Mouse (Mus musculus) MEL (cell line): ENCODE measurements around the gene Ugt1a1. TPM values are rescaled to one million over a fixed set of nuclear protein-coding genes. Genes with fewer than 3 reads are reported as not detected.
A peak's percentile ranks its signal among the peaks of the same experiment; 100 is the strongest.
"Not testable (repeated sequence)": the region's sequence is repeated elsewhere in the genome, so short reads cannot be mapped to it uniquely, and the experiment has no call there.

Experiments used
- DNase-seq: peaks from one replicate; pipeline ENCODE4 v3.0.0; 2011; ENCODE audit warnings: low read depth, low spot score
- H3K27ac ChIP-seq: 2 replicates; pipeline ENCODE4 v1.5.1; 2012; ENCODE audit warnings: low read depth, mild to moderate bottlenecking, control low read depth, low read length, moderate library complexity; ENCODE audit not compliant: control insufficient read depth
- H3K27me3 ChIP-seq, 2 experiments: fragments of 150-350 bp in 1 of 2; sonication (generic) in 1 of 2; 2 replicates each; pipeline ENCODE4 v1.6.1; 2012; ENCODE audit warnings: low read length in 2 of 2, mild to moderate bottlenecking in 2 of 2, improper control_type of control experiment in 1 of 2, moderate library complexity in 1 of 2; ENCODE audit not compliant: insufficient read depth in 2 of 2, control insufficient read depth in 1 of 2
- H3K36me3 ChIP-seq, 2 experiments: 2 replicates each; pipeline ENCODE4 v1.6.1; 2012 to 2014; ENCODE audit warnings: low read length in 2 of 2, improper control_type of control experiment in 1 of 2, inconsistent platforms in 1 of 2, mild to moderate bottlenecking in 1 of 2; ENCODE audit not compliant: insufficient read depth in 2 of 2, control insufficient read depth in 1 of 2
- H3K4me1 ChIP-seq, 2 experiments: fragments of 150-350 bp in 1 of 2; sonication (generic) in 1 of 2; 2 replicates each; pipeline ENCODE4 v1.6.1; 2012; ENCODE audit warnings: low read length in 2 of 2, improper control_type of control experiment in 1 of 2, mild to moderate bottlenecking in 1 of 2; ENCODE audit not compliant: insufficient read depth in 2 of 2, control insufficient read depth in 1 of 2
- H3K4me3 ChIP-seq, 2 experiments: fragments of 150-350 bp in 1 of 2; sonication (generic) in 1 of 2; 2 replicates each; pipeline ENCODE4 v1.5.1; 2012; ENCODE audit warnings: low read depth in 2 of 2, low read length in 2 of 2, mild to moderate bottlenecking in 2 of 2, moderate library complexity in 2 of 2, control low read depth in 1 of 2, improper control_type of control experiment in 1 of 2; ENCODE audit not compliant: control insufficient read depth in 1 of 2, insufficient read depth in 1 of 2
- H3K79me2 ChIP-seq: 2 replicates; pipeline ENCODE4 v1.6.1; 2012; ENCODE audit warnings: mild to moderate bottlenecking, low read length, moderate library complexity; ENCODE audit not compliant: control insufficient read depth, poor library complexity, insufficient read depth
- H3K9ac ChIP-seq: 2 replicates; pipeline ENCODE4 v1.6.1; 2012; ENCODE audit warnings: low read depth, mild to moderate bottlenecking, control low read depth, low read length, moderate library complexity; ENCODE audit not compliant: control insufficient read depth, poor library complexity, severe bottlenecking
- H3K9me3 ChIP-seq: fragments of 150-350 bp; sonication (generic); replicated peaks from 2 replicates; pipeline ENCODE4 v1.6.1; 2012; ENCODE audit warnings: mild to moderate bottlenecking, low read length, improper control_type of control experiment, moderate library complexity; ENCODE audit not compliant: insufficient read depth
- BHLHE40 ChIP-seq: IDR thresholded peaks from 2 replicates; pipeline ENCODE4 v1.6.1; 2012; ENCODE audit warnings: low read depth, mild to moderate bottlenecking, inconsistent platforms, low read length, improper control_type of control experiment, borderline replicate concordance
- CHD1 ChIP-seq: IDR thresholded peaks from 2 replicates; pipeline ENCODE4 v1.6.1; 2012; ENCODE audit warnings: low read depth, mild to moderate bottlenecking, inconsistent platforms, low read length, improper control_type of control experiment
- CTCF ChIP-seq, 3 experiments: IDR thresholded peaks in 2 of 3; conservative IDR thresholded peaks in 1 of 3; 2 replicates each; pipeline ENCODE4 v1.5.1; 2011 to 2012; ENCODE audit warnings: low read length in 3 of 3, low read depth in 2 of 3, mild to moderate bottlenecking in 2 of 3, improper control_type of control experiment in 1 of 3, inconsistent platforms in 1 of 3, mixed read lengths in 1 of 3, moderate library complexity in 1 of 3; ENCODE audit not compliant: control insufficient read depth in 1 of 3, insufficient read depth in 1 of 3, poor library complexity in 1 of 3, severe bottlenecking in 1 of 3
- ETS1 ChIP-seq: IDR thresholded peaks from 2 replicates; pipeline ENCODE4 v1.6.1; 2012; ENCODE audit warnings: low read depth, mild to moderate bottlenecking, inconsistent platforms, low read length, improper control_type of control experiment, moderate library complexity
- JUND ChIP-seq: IDR thresholded peaks from 2 replicates; pipeline ENCODE4 v1.6.1; 2011; ENCODE audit warnings: low read depth, mild to moderate bottlenecking, improper control_type of control experiment, low read length
- KAT2A ChIP-seq: conservative IDR thresholded peaks from 2 replicates; pipeline ENCODE4 v1.6.1; 2012; ENCODE audit warnings: low read depth, low read length, improper control_type of control experiment, inconsistent platforms
- MAZ ChIP-seq: IDR thresholded peaks from 2 replicates; pipeline ENCODE4 v1.6.1; 2012; ENCODE audit warnings: low read depth, mild to moderate bottlenecking, inconsistent platforms, low read length, improper control_type of control experiment
- MEF2A ChIP-seq: IDR thresholded peaks from 2 replicates; pipeline ENCODE4 v1.6.1; 2014; ENCODE audit warnings: low read depth, mild to moderate bottlenecking, inconsistent platforms, low read length, improper control_type of control experiment; ENCODE audit not compliant: poor library complexity, insufficient replicate concordance, severe bottlenecking; ENCODE audit errors: extremely low read depth
- MXI1 ChIP-seq: IDR thresholded peaks from 2 replicates; pipeline ENCODE4 v1.6.1; 2011; ENCODE audit warnings: mild to moderate bottlenecking, low read depth, low read length, improper control_type of control experiment
- MYB ChIP-seq: IDR thresholded peaks from 2 replicates; pipeline ENCODE4 v1.6.1; 2011; ENCODE audit warnings: mild to moderate bottlenecking, low read depth, low read length, improper control_type of control experiment
- NELFE ChIP-seq: IDR thresholded peaks from 2 replicates; pipeline ENCODE4 v1.6.1; 2011; ENCODE audit warnings: low read depth, low read length, improper control_type of control experiment
- NRF1 ChIP-seq: IDR thresholded peaks from 2 replicates; pipeline ENCODE4 v1.6.1; 2014; ENCODE audit warnings: low read depth, mild to moderate bottlenecking, inconsistent platforms, low read length, improper control_type of control experiment, moderate library complexity; ENCODE audit not compliant: poor library complexity, insufficient read depth, severe bottlenecking
- POLR2A ChIP-seq, 2 experiments: IDR thresholded peaks; 2 replicates each; pipeline ENCODE4 v1.6.1; 2011 to 2012; ENCODE audit warnings: low read length in 2 of 2, mild to moderate bottlenecking in 2 of 2, control low read depth in 1 of 2, improper control_type of control experiment in 1 of 2, low read depth in 1 of 2, moderate library complexity in 1 of 2; ENCODE audit not compliant: control insufficient read depth in 1 of 2, insufficient read depth in 1 of 2, poor library complexity in 1 of 2
- POLR2AphosphoS2 ChIP-seq: IDR thresholded peaks from 2 replicates; pipeline ENCODE4 v1.6.1; 2011; ENCODE audit warnings: low read length, improper control_type of control experiment
- POLR2AphosphoS5 ChIP-seq: IDR thresholded peaks from 2 replicates; pipeline ENCODE4 v1.6.1; 2012; ENCODE audit warnings: low read depth, borderline replicate concordance, mild to moderate bottlenecking, inconsistent platforms, low read length, moderate library complexity, mixed read lengths
- RCOR1 ChIP-seq: IDR thresholded peaks from 2 replicates; pipeline ENCODE4 v1.6.1; 2012; ENCODE audit warnings: low read depth, mild to moderate bottlenecking, inconsistent platforms, low read length, improper control_type of control experiment
- TAL1 ChIP-seq: IDR thresholded peaks from 2 replicates; pipeline ENCODE4 v1.6.1; 2012; ENCODE audit warnings: mild to moderate bottlenecking, inconsistent platforms, low read length, moderate library complexity, mixed read lengths
- USF1 ChIP-seq: IDR thresholded peaks from 2 replicates; pipeline ENCODE4 v1.6.1; 2014; ENCODE audit warnings: low read depth, mild to moderate bottlenecking, inconsistent platforms, low read length, improper control_type of control experiment, moderate library complexity
- USF2 ChIP-seq, 2 experiments: IDR thresholded peaks; 2 replicates each; pipeline ENCODE4 v1.6.1; 2011 to 2012; ENCODE audit warnings: improper control_type of control experiment in 2 of 2, low read length in 2 of 2, borderline replicate concordance in 1 of 2, inconsistent platforms in 1 of 2, low read depth in 1 of 2, mild to moderate bottlenecking in 1 of 2; ENCODE audit not compliant: insufficient read depth in 1 of 2
- ZKSCAN1 ChIP-seq: IDR thresholded peaks from 2 replicates; pipeline ENCODE4 v1.6.1; 2012; ENCODE audit warnings: low read depth, mild to moderate bottlenecking, inconsistent platforms, low read length, improper control_type of control experiment, moderate library complexity
- ZMIZ1 ChIP-seq: IDR thresholded peaks from 2 replicates; pipeline ENCODE4 v1.6.1; 2012; ENCODE audit warnings: low read depth, mild to moderate bottlenecking, inconsistent platforms, low read length, improper control_type of control experiment, moderate library complexity
- ZNF384 ChIP-seq: IDR thresholded peaks from 2 replicates; pipeline ENCODE4 v1.6.1; 2012; ENCODE audit warnings: low read depth, mild to moderate bottlenecking, inconsistent platforms, low read length, improper control_type of control experiment
- polyA plus RNA-seq, 2 experiments: library from polyadenylated mRNA; stranded (reverse) in 1 of 2; unstranded in 1 of 2; fragments of >175 nt in 1 of 2; fragments of >200 nt in 1 of 2; gene quantifications; 2 replicates each; pipeline versions ENCODE4 v1.2.1 to v1.2.4; 2012; ENCODE audit warnings: low replicate concordance in 2 of 2, low read depth in 1 of 2; ENCODE audit not compliant: insufficient read length in 2 of 2, insufficient read depth in 1 of 2, missing spikeins in 1 of 2
- total RNA-seq: library from RNA; depleted of rRNA; stranded (reverse); fragments of 300-350 nt; gene quantifications from 2 replicates; pipeline ENCODE4 v1.2.3, GENCODE M21; 2012; rRNA removed

Gene Ugt1a1
- total RNA-seq (not detected in 2 replicates), polyA plus RNA-seq (not detected)

- Histone ChIP-seq H3K27ac (no peak within 1 kb of the TSS), H3K4me1 (no peaks in the 10 kb centered on the region), H3K4me3 (no peak within 1 kb of the TSS), H3K9me3 (no peaks in the 10 kb centered on the region), H3K36me3 (peaks cover 0 to 4% of the 10 kb centered on the region in 2 experiments; a peak in 2 of 4 replicates), H3K27me3 (no peaks in the 10 kb centered on the region), H3K79me2 (no peaks in the 10 kb centered on the region), H3K9ac (no peak within 1 kb of the TSS)
- TF ChIP-seq TAL1: no peak
- TF ChIP-seq ZKSCAN1: no peak
- no peak for TF ChIP-seq MEF2A
- no peak for TF ChIP-seq USF2 (IDR thresholded peaks at IDR 0.05; ENCODE audit: borderline replicate concordance in 1 of 2, insufficient read depth in 1 of 2, low read depth in 1 of 2, low read length in 2 of 2)
- no peak for TF ChIP-seq POLR2AphosphoS5
- TF ChIP-seq POLR2A (IDR thresholded peaks at IDR 0.05; ENCODE audit: control insufficient read depth in 1 of 2, insufficient read depth in 1 of 2, low read depth in 1 of 2, low read length in 2 of 2, poor library complexity in 1 of 2): no peak
- TF ChIP-seq NELFE: no peak
- no peak for TF ChIP-seq MAZ
- TF ChIP-seq USF1: no peak
- no peak for TF ChIP-seq BHLHE40
- TF ChIP-seq JUND: no peak
- no peak for TF ChIP-seq CTCF (IDR thresholded peaks at IDR 0.05 in 2 of 3, conservative IDR thresholded peaks at IDR 0.05 in 1 of 3; ENCODE audit: control insufficient read depth in 1 of 3, insufficient read depth in 1 of 3, low read depth in 2 of 3, low read length in 3 of 3, poor library complexity in 1 of 3, severe bottlenecking in 1 of 3)
- no peak for TF ChIP-seq POLR2AphosphoS2
- TF ChIP-seq ETS1: no peak
- TF ChIP-seq ZNF384: no peak
- TF ChIP-seq KAT2A: no peak
- no peak for TF ChIP-seq MXI1
- no peak for TF ChIP-seq MYB
- peak; percentile 4 for DNase-seq
Measured at GRCm38 (mm10) chr1:88211812-88212211, at the start of gene Ugt1a1. TSS of gene Ugt1a1 (plus strand) at chr1:88211959.

GRCm38 (mm10) chr1:88165711-88166110 lies 46.0 kb upstream of the Ugt1a1 start, which contains the start of gene Ugt1a5:
TSS of gene Ugt1a5 (plus strand) at chr1:88166012.
- no peak for DNase-seq
- no peaks in the 10 kb centered on the region for H3K36me3 ChIP-seq
- H3K9ac ChIP-seq: no peak within 1 kb of the TSS
- no peak within 1 kb of the TSS for H3K4me3 ChIP-seq
- no peak within 1 kb of the TSS for H3K27ac ChIP-seq
- TF ChIP-seq POLR2AphosphoS5 (no peak), ZMIZ1 (no peak), CHD1 (no peak), MXI1 (no peak), RCOR1 (no peak), NRF1 (no peak)
- TF ChIP-seq, all 39 proteins: peak for 0
- Histone ChIP-seq H3K9me3 (no peaks in the 10 kb centered on the region), H3K27me3 (no peaks in the 10 kb centered on the region), H3K79me2 (no peaks in the 10 kb centered on the region), H3K4me1 (no peaks in the 10 kb centered on the region)

- H3K9ac ChIP-seq, H3K27me3 ChIP-seq, H3K4me3 ChIP-seq, H3K4me1 ChIP-seq, H3K79me2 ChIP-seq, H3K27ac ChIP-seq, H3K36me3 ChIP-seq, DNase-seq, H3K9me3 ChIP-seq: not testable (repeated sequence)
Measured at GRCm38 (mm10) chr1:88172190-88172589, 39.6 kb upstream of the Ugt1a1 start.
